Mouse (Mus musculus): Measurements from ENCODE around the gene AC134908.4.

DNA sequence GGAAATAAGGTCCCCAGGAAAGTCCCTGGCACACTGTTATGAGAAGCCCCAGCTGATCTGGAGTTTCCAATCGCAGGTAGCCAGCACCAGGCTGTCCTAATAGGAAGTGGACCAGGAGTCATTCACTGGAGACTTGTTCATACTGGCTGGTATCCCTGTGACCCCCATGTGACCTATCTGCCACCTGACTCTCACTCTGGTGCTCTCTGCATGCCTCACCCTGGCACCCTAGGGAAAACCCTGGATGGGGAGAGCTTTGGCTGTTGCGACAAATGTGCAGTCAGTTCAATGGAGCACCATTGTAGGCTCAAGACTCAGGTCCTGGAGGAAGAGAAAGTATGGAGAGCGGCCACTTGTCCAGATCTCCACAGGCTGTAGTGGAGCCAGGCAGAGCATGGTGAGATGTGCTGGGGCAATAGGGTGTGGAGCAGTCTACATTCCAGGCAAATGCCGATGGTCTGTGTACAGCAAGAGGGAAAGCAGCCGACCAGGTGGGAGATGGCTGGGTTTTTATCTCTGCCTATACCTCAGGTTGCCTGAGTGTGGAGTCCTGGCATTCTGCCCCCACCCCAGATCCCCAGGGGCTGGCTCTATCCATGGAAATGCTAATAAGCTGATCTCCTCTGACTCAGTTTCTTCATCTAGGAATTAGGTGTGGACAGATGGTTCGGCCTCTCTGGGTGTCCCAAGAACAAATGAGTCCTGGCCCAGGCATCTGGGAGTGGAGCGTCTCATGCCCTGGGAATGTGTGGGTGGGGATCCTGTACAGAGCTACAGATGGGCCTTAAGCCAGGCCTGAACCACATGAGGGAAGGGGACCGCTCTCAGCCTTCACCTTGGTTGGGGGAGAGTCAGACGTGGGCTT is 38.8 kb downstream of the AC134908.4 start:
- TF ChIP-seq CTCF (IDR thresholded peaks at IDR 0.05; ENCODE audit: low read depth) (no peak), EP300 (IDR thresholded peaks at IDR 0.05; ENCODE audit: low read depth) (no peak)

Measured in liver, postnatal 0 days (tissue).